Mouse (Mus musculus): ENCODE measurements around the gene Zfp617. TPM values are rescaled to one million over a fixed set of nuclear protein-coding genes. Genes with fewer than 3 reads are reported as not detected.
"Not testable (repeated sequence)": the region's sequence is repeated elsewhere in the genome, so short reads cannot be mapped to it uniquely, and the experiment has no call there.

Gene Zfp617
- polyA plus RNA-seq, 1 experiment from 2014 or later: 23.8 TPM

DNA sequence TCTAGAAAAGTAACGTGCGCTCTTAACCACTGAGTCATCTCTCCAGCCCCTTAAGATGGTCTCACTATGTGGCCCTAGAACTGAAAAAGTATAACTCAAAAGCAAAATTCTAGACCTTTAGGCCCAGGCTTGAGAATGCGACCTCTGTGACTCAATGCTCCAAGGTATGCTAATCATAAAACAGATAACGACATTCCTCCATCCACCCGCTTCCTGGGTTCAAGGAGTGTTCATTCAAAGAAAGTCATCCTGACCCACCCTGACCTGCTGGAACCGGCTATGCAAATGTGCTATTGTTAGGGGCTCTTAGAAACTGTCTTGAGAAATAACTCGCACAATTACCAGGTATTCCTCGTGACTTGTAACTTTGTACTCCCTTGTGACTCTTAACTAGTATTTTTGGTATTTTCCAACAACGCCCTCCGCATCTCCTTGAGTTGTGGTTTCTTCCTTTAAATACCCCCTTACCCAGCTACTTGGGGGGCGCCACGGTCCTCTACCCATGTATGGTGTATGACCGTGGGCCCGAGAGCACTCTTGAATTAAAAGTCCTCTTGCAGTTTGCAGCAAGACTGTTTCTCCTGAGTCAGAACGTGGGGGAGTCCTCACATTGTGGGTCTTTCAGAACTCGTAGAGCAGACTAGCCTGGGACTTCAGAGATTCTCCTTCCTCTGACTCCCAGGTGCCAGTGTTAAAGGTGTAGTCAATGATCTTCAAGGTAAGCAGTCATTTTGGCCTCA, 44.7 kb downstream of the Zfp617 start:
- Histone ChIP-seq H3K4me1 (peaks cover 21% of the 10 kb centered on the region), H3K36me3 (peaks cover 22% of the 10 kb centered on the region)
- H3K27me3 ChIP-seq (replicated peaks); H3K9ac ChIP-seq; H3K4me2 ChIP-seq; ATAC-seq (ENCODE audit: extremely low read depth, insufficient number of reproducible peaks, low FRiP score, low TSS enrichment); H3K9me3 ChIP-seq; H3K27ac ChIP-seq (replicated peaks); H3K4me3 ChIP-seq: not testable (repeated sequence)
- WGBS: 92% methylated on average over 16 of the region's 16 CpGs

DNA sequence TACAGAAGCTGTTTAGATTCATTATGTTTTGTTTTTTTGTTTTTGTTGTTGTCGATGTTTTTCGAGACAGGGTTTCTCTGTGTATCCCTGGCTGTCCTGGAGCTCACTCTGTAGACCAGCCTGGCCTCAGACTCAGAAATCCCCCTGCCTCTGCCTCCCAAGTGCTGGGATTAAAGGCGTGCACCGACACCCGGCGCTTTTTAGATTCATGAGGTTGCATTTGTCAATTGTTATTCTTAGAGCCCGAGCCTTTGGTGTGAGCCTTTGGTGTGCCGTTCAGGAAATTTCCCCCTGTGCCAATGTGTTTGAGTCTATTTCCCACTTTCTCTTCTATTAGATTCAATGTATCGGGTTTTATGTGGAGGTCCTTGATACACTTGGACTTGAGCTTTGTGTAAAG, 46.2 kb downstream of the Zfp617 start:
- H3K9ac ChIP-seq: no peak overlapping the region
- 97% methylated on average over 9 of the region's 9 CpGs for WGBS

DNA sequence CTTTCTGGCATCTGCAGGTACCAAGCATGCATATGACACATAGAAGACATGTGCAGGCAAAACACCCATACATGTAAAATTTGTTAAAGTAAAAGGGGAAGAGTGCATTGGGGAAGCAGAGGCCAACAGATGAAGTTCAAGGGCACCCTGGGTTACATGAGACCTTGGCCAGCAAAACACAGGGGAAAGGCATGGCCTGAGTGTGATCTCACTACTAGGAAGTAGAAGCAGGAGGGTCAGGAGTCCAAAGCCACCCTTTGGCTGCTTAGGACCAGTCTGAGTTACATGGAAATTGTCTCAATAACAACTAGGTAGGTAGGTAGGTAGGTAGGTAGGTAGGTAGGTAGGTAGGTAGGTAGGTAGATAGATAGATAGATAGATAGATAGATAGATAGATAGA, 52.0 kb downstream of the Zfp617 start:
- Histone ChIP-seq H3K4me2 (no peak overlapping the region), H3K27ac (replicated peaks) (no peak overlapping the region), H3K4me3 (no peak overlapping the region), H3K9ac (no peak overlapping the region), H3K4me1 (no peaks in the 10 kb centered on the region; the same call in 1 of the 2 replicates), H3K36me3 (peaks cover 18% of the 10 kb centered on the region), H3K27me3 (replicated peaks) (no peaks in the 10 kb centered on the region), H3K9me3 (peaks cover under 1% of the 10 kb centered on the region; the same call in 1 of the 2 replicates)
- no peak for ATAC-seq (ENCODE audit: extremely low read depth, insufficient number of reproducible peaks, low FRiP score, low TSS enrichment)

More for the DNA sequence above, 46.2 kb downstream of the Zfp617 start:
- H3K4me2 ChIP-seq: no peak overlapping the region
- H3K4me3 ChIP-seq: no peak overlapping the region
- H3K27ac ChIP-seq (replicated peaks): no peak overlapping the region
- peaks cover 22% of the 10 kb centered on the region for H3K36me3 ChIP-seq
- H3K4me1 ChIP-seq: peaks cover 21% of the 10 kb centered on the region
- H3K27me3 ChIP-seq (replicated peaks): no peaks in the 10 kb centered on the region
- ATAC-seq (ENCODE audit: extremely low read depth, insufficient number of reproducible peaks, low FRiP score, low TSS enrichment): no peak
- H3K9me3 ChIP-seq: peaks cover 10% of the 10 kb centered on the region; the same call in 1 of the 2 replicates

GRCm38 (mm10) chr8:71961796-71962195, 53.4 kb downstream of the Zfp617 start:
- Histone ChIP-seq H3K27me3 (replicated peaks) (no peaks in the 10 kb centered on the region), H3K36me3 (peaks cover 32% of the 10 kb centered on the region), H3K9me3 (peaks cover 8% of the 10 kb centered on the region; the same call in 1 of the 2 replicates), H3K4me1 (no peaks in the 10 kb centered on the region; the same call in 1 of the 2 replicates), H3K27ac (replicated peaks) (no peak overlapping the region), H3K4me3 (no peak overlapping the region), H3K9ac (no peak overlapping the region), H3K4me2 (no peak overlapping the region)
- ATAC-seq (ENCODE audit: extremely low read depth, insufficient number of reproducible peaks, low FRiP score, low TSS enrichment): no peak
- 87% methylated on average over 5 of the region's 5 CpGs for WGBS

DNA sequence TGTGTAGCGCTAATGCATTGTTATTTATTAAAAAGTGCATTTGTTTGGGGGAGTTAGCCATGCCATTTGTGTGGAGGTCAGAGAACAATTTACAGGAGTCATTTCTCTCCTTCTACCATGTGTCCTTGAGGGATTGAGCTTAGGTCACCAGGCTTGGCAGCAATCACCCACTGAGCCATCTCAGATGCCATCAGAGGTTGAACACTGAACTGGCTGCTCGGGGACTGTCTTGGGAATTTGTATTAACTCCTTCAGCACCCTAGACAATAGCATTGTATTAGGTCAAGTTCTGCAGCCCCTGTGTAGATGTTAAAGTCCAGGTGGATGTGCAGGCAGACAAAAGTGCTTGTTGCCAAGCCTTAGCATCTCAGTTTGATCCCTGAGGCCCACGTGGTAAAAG, 55.6 kb downstream of the Zfp617 start:
- H3K4me3 ChIP-seq: no peak overlapping the region
- peaks cover 8% of the 10 kb centered on the region; the same call in 1 of the 2 replicates for H3K9me3 ChIP-seq
- no peaks in the 10 kb centered on the region for H3K27me3 ChIP-seq (replicated peaks)
- H3K36me3 ChIP-seq: peaks cover 54% of the 10 kb centered on the region
- H3K27ac ChIP-seq (replicated peaks): no peak overlapping the region
- ATAC-seq (ENCODE audit: extremely low read depth, insufficient number of reproducible peaks, low FRiP score, low TSS enrichment): no peak
- no peak overlapping the region for H3K9ac ChIP-seq
- H3K4me1 ChIP-seq: no peaks in the 10 kb centered on the region; the same call in 1 of the 2 replicates
- H3K4me2 ChIP-seq: no peak overlapping the region
- WGBS: 78% methylated on average over 3 of the region's 3 CpGs

DNA sequence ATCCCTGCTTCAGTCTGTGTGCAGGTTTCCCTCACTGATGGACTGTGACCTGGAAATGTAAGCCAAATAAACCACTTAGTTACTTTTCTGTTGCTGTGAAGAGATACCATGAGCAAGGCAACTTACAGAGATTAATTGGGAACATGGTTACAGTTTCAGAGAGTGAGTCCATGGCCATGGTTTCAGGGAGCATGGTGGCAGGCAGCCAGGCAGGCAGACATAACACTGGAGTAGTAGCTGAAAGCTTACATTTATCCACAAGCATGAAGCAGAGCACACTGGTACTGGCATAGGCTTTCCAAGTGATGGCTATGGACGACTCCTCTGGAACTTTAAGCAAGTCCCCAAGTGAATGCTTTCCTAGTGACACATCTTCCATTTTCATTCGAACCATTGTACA, 56.7 kb downstream of the Zfp617 start:
- no peak for ATAC-seq (ENCODE audit: extremely low read depth, insufficient number of reproducible peaks, low FRiP score, low TSS enrichment)
- Histone ChIP-seq H3K4me1 (no peaks in the 10 kb centered on the region; the same call in 1 of the 2 replicates), H3K9me3 (peaks cover 8% of the 10 kb centered on the region; the same call in 1 of the 2 replicates), H3K27ac (replicated peaks) (no peak overlapping the region), H3K4me2 (no peak overlapping the region), H3K4me3 (no peak overlapping the region), H3K9ac (no peak overlapping the region), H3K27me3 (replicated peaks) (no peaks in the 10 kb centered on the region), H3K36me3 (peaks cover 64% of the 10 kb centered on the region)
- 84% methylated on average over 2 of the region's 2 CpGs for WGBS

DNA sequence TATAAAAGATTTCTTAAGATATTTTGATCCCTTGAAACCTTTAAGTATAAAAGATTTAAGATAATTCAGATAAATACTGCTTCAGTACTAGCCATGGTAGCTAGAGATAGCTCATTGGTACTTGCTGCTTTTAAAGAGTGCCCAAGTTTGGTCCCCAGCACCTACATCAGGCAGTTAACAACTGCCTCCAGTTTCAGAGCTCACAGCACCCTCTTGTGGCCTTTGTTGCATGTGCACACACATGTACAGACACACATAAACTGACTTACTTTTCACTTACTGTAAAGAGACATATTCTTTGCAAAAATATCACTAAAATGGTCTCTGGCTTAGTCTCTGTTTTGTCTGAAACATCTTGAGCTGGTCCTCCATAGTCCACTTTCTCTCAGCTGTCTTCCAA, 58.0 kb downstream of the Zfp617 start:
- Histone ChIP-seq H3K27me3 (replicated peaks) (no peaks in the 10 kb centered on the region), H3K4me3 (no peak overlapping the region), H3K4me1 (no peaks in the 10 kb centered on the region; the same call in 1 of the 2 replicates), H3K36me3 (peaks cover 61% of the 10 kb centered on the region), H3K27ac (replicated peaks) (no peak overlapping the region), H3K9ac (no peak overlapping the region), H3K9me3 (peaks cover 8% of the 10 kb centered on the region; the same call in 1 of the 2 replicates), H3K4me2 (no peak overlapping the region)
- no peak for ATAC-seq (ENCODE audit: extremely low read depth, insufficient number of reproducible peaks, low FRiP score, low TSS enrichment)

- Histone ChIP-seq H3K4me3 (no peak overlapping the region), H3K27me3 (replicated peaks) (no peaks in the 10 kb centered on the region), H3K27ac (replicated peaks) (no peak overlapping the region), H3K36me3 (peaks cover 57% of the 10 kb centered on the region), H3K4me2 (no peak overlapping the region), H3K9me3 (peaks cover 8% of the 10 kb centered on the region; the same call in 1 of the 2 replicates), H3K4me1 (no peaks in the 10 kb centered on the region; the same call in 1 of the 2 replicates), H3K9ac (no peak overlapping the region)
- 93% methylated on average over 5 of the region's 5 CpGs for WGBS
- no peak for ATAC-seq (ENCODE audit: extremely low read depth, insufficient number of reproducible peaks, low FRiP score, low TSS enrichment)
Observed at GRCm38 (mm10) chr8:71967261-71967660, 58.8 kb downstream of the Zfp617 start.

DNA sequence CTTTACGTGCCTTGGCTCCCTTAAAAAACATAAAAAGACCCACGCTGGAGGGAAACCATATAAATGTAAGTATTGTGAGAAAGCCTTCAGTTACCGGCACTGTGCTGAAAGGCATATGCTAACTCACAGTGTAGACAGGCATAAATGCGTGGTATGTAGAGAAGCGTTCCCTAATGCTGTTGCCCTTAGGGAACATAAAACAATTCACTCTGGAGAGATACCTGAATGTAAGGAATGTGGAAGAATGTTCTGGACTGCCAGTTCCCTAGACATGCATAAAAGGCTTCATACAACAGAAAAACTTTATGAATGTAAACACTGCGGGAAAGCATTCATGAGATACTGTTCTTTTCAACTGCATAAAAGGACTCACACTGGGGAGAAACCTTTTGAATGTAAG, 59.7 kb downstream of the Zfp617 start:
- Histone ChIP-seq H3K27me3 (replicated peaks) (no peaks in the 10 kb centered on the region), H3K9me3 (peaks cover 8% of the 10 kb centered on the region; the same call in 1 of the 2 replicates), H3K4me3 (no peak overlapping the region), H3K4me1 (no peaks in the 10 kb centered on the region; the same call in 1 of the 2 replicates), H3K4me2 (no peak overlapping the region), H3K27ac (replicated peaks) (no peak overlapping the region), H3K9ac (no peak overlapping the region), H3K36me3 (peaks cover 57% of the 10 kb centered on the region)
- no peak for ATAC-seq (ENCODE audit: extremely low read depth, insufficient number of reproducible peaks, low FRiP score, low TSS enrichment)
- WGBS: 78% methylated on average over 6 of the region's 6 CpGs

GRCm38 (mm10) chr8:71968636-71969035, 60.2 kb downstream of the Zfp617 start:
- Histone ChIP-seq H3K9me3 (peaks cover 8% of the 10 kb centered on the region; the same call in 1 of the 2 replicates), H3K4me2 (no peak overlapping the region), H3K4me3 (no peak overlapping the region), H3K27me3 (replicated peaks) (no peaks in the 10 kb centered on the region), H3K9ac (no peak overlapping the region), H3K36me3 (peaks cover 57% of the 10 kb centered on the region), H3K27ac (replicated peaks) (no peak overlapping the region), H3K4me1 (no peaks in the 10 kb centered on the region; the same call in 1 of the 2 replicates)
- no peak for ATAC-seq (ENCODE audit: extremely low read depth, insufficient number of reproducible peaks, low FRiP score, low TSS enrichment)
- WGBS: 88% methylated on average over 6 of the region's 6 CpGs

GRCm38 (mm10) chr8:71971945-71972344, 63.5 kb downstream of the Zfp617 start:
- Histone ChIP-seq H3K4me3 (no peak overlapping the region), H3K4me2 (no peak overlapping the region), H3K27ac (replicated peaks) (no peak overlapping the region), H3K27me3 (replicated peaks) (no peaks in the 10 kb centered on the region), H3K36me3 (peaks cover 31% of the 10 kb centered on the region), H3K9ac (no peak overlapping the region), H3K9me3 (no peaks in the 10 kb centered on the region), H3K4me1 (no peaks in the 10 kb centered on the region)
- no peak for ATAC-seq (ENCODE audit: extremely low read depth, insufficient number of reproducible peaks, low FRiP score, low TSS enrichment)
- 54% methylated on average over 1 of the region's 1 CpGs for WGBS

- Histone ChIP-seq H3K36me3 (peaks cover 8% of the 10 kb centered on the region), H3K4me1 (no peaks in the 10 kb centered on the region), H3K27ac (replicated peaks) (no peak overlapping the region), H3K9ac (no peak overlapping the region), H3K9me3 (no peaks in the 10 kb centered on the region), H3K27me3 (replicated peaks) (no peaks in the 10 kb centered on the region), H3K4me3 (no peak overlapping the region), H3K4me2 (no peak overlapping the region)
- no peak for ATAC-seq (ENCODE audit: extremely low read depth, insufficient number of reproducible peaks, low FRiP score, low TSS enrichment)
- 76% methylated on average over 3 of the region's 3 CpGs for WGBS
Observed at GRCm38 (mm10) chr8:71974211-71974610, 65.8 kb downstream of the Zfp617 start.

All from heart, embryonic 13.5 days (tissue).